Mouse (Mus musculus): ENCODE data around the gene Ly6g5c.

Ly6g5c gene

GRCm38 (mm10) chr17:35108097-35108496, at the start of gene Ly6g5c:
TSS of gene Ly6g5c (plus strand) at chr17:35108279.
- DNase-seq = no peak

- DNase-seq = no peak
Measured at GRCm38 (mm10) chr17:35058316-35058715, 49.8 kb upstream of the Ly6g5c start.

GRCm38 (mm10) chr17:35058911-35059892, 48.9 kb upstream of the Ly6g5c start, which contains the start of gene Ddah2:
TSS of gene Ddah2 (plus strand) at chr17:35059035.
- DNase-seq = peak; percentile 94

- DNase-seq = no peak
Measured at GRCm38 (mm10) chr17:35060071-35060470, 48.0 kb upstream of the Ly6g5c start.

GRCm38 (mm10) chr17:35060737-35061297, 47.3 kb upstream of the Ly6g5c start:
- no peak for DNase-seq

- DNase-seq = no peak
Measured at GRCm38 (mm10) chr17:35061299-35061698, 46.8 kb upstream of the Ly6g5c start.

GRCm38 (mm10) chr17:35063466-35063865, 44.6 kb upstream of the Ly6g5c start:
- DNase-seq = no peak

GRCm38 (mm10) chr17:35064378-35064877, 43.7 kb upstream of the Ly6g5c start:
- DNase-seq = no peak

- DNase-seq = peak; percentile 42
Measured at GRCm38 (mm10) chr17:35064951-35065947, 42.8 kb upstream of the Ly6g5c start, which contains the start of gene Ly6g6c. TSS of gene Ly6g6c (plus strand) at chr17:35065388.

- no peak for DNase-seq
Measured at GRCm38 (mm10) chr17:35066084-35066483, 42.0 kb upstream of the Ly6g5c start, which contains the start of gene Mpig6b. TSS of gene Mpig6b (minus strand) at chr17:35066184.

- DNase-seq = no peak
Measured at GRCm38 (mm10) chr17:35068213-35068914, 39.7 kb upstream of the Ly6g5c start.

- peak; percentile 80 for DNase-seq
Measured at GRCm38 (mm10) chr17:35070556-35071229, 37.4 kb upstream of the Ly6g5c start.

- DNase-seq = no peak
Measured at GRCm38 (mm10) chr17:35071454-35071853, 36.6 kb upstream of the Ly6g5c start.

- DNase-seq = peak; percentile 61
Measured at GRCm38 (mm10) chr17:35074097-35074496, 34.0 kb upstream of the Ly6g5c start.

- DNase-seq = no peak
Measured at GRCm38 (mm10) chr17:35076507-35077176, 31.4 kb upstream of the Ly6g5c start, which contains the start of gene Ly6g6e. TSS of gene Ly6g6e (plus strand) at chr17:35076902.

GRCm38 (mm10) chr17:35077285-35077684, 30.8 kb upstream of the Ly6g5c start:
- DNase-seq = no peak

- DNase-seq = no peak
Measured at GRCm38 (mm10) chr17:35077786-35078233, 30.3 kb upstream of the Ly6g5c start, which contains the start of gene Ly6g6d. TSS of gene Ly6g6d (minus strand) at chr17:35078065.

- no peak for DNase-seq
Measured at GRCm38 (mm10) chr17:35079778-35080177, 28.3 kb upstream of the Ly6g5c start.

- no peak for DNase-seq
Measured at GRCm38 (mm10) chr17:35080248-35080647, 27.8 kb upstream of the Ly6g5c start.

- no peak for DNase-seq
Measured at GRCm38 (mm10) chr17:35080710-35081109, 27.4 kb upstream of the Ly6g5c start.

All from thymus, postnatal 14 days (tissue).